Mouse (Mus musculus): ENCODE results near the gene Glis3.

- TF ChIP-seq CTCF (IDR thresholded peaks at IDR 0.05; ENCODE audit: low read depth) (no peak), EP300 (IDR thresholded peaks at IDR 0.05; ENCODE audit: low read depth) (no peak)
Observed at GRCm38 (mm10) chr19:28247345-28247744, 432.5 kb downstream of the Glis3 start.

All from liver, embryonic 14.5 days (tissue).